Comparison of ENCODE assay signal across 8 mouse cellular contexts in genomic region chr9:70012408-70012901, GRCm38 (mm10). TPM values are rescaled to one million over a fixed set of nuclear protein-coding genes. Genes with fewer than 3 reads are reported as not detected.
DNase-seq lines count a peak whose midpoint lies in the region; ATAC-seq lines count a peak whose summit lies in the region.

Gtf2a2 (plus strand) TSS chr9:70012550.

- peaks cover 21% of the 10 kb centered on the region for H3K4me1 ChIP-seq in hindbrain, embryonic 13.5 days (replicated peaks)

- no peaks in the 10 kb centered on the region for H3K9me3 ChIP-seq in hindbrain, embryonic 13.5 days

- H3K27me3 ChIP-seq in hindbrain, embryonic 13.5 days = no peaks in the 10 kb centered on the region

- peak within 1 kb of the TSS; percentile 95 for H3K27ac ChIP-seq in hindbrain, embryonic 13.5 days

- H3K4me2 ChIP-seq in hindbrain, embryonic 13.5 days = peak within 1 kb of the TSS; percentile 80

- H3K9ac ChIP-seq in hindbrain, embryonic 13.5 days = peak within 1 kb of the TSS; percentile 90

- DNase-seq in NIH3T3 (ENCODE audit: low read depth) = peak; percentile 93
- DNase-seq in cerebellum, postnatal 10 days = peak; percentile 98
- DNase-seq in frontal cortex, postnatal 14 days (ENCODE audit: low spot score in 2 of 2) = peak; percentile 83 to 90
- peak; percentile 90 for DNase-seq in layer of hippocampus, postnatal 25 days (ENCODE audit: extremely low spot score in 1 of 2, low spot score in 1 of 2)
- DNase-seq in lung, postnatal 25 days (ENCODE audit: low spot score) = peak; percentile 93
- DNase-seq in retina, embryonic 14.5 days (ENCODE audit: low spot score) = peak; percentile 94
- peak; percentile 97 for DNase-seq in thymus, postnatal 4 days

- peak; percentile 98 for ATAC-seq in hindbrain, embryonic 13.5 days (ENCODE audit: low FRiP score)

- H3K4me3 ChIP-seq in hindbrain, embryonic 13.5 days = peak within 1 kb of the TSS; percentile 86

- WGBS in hindbrain, embryonic 13.5 days = under 1% methylated on average over 55 of the region's 57 CpGs

- H3K36me3 ChIP-seq in hindbrain, embryonic 13.5 days = peaks cover 30% of the 10 kb centered on the region

RNA-seq across cellular contexts. Expression of gene Gtf2a2, which starts in this region (rescaled TPM):
- 203 and 205 TPM in 2 replicates for polyA plus RNA-seq in hindbrain, embryonic 13.5 days (2015; fragmentation: Nextera tagmentation; extraction: Ambion mirVana)
- total RNA-seq in layer of hippocampus, postnatal 25 days (2021) = 10 to 100 TPM; 48.4 to 69.2 TPM

Comparison
In these comparisons a context has a peak if more than half of its experiments do, and no peak if none do; other contexts are left out.
1. Peak in every context shown above with its lines: DNase-seq, ATAC-seq, H3K4me3 ChIP-seq and H3K27ac ChIP-seq.